Mouse (Mus musculus) ovary, adult 10 weeks (tissue): ENCODE measurements around the gene Polh. TPM values are rescaled to one million over a fixed set of nuclear protein-coding genes. Genes with fewer than 3 reads are reported as not detected.

Experiments used
- polyA plus RNA-seq: library from polyadenylated mRNA; stranded (reverse); fragments of 350-450 nt; fragmentation: Illumina TruSeq; extraction: RNeasy Lipid Tissue Mini Kit (QIAGEN cat#74804); gene quantifications from one replicate; pipeline ENCODE4 v1.2.3, GENCODE M21; 2014

The Polh gene
- polyA plus RNA-seq: 16.1 TPM

GRCm38 (mm10) chr17:46202421-46203071 lies at the start of gene Polh, which contains the start of gene Xpo5:
TSS of gene Polh (minus strand) at chr17:46202645.
TSS of gene Xpo5 (plus strand) at chr17:46202782.

GRCm38 (mm10) chr17:46247512-46248188 lies 45.2 kb upstream of the Polh start, which contains the start of the genes Polr1c and Yipf3:
TSS of gene Polr1c (minus strand) at chr17:46248054.
TSS of gene Yipf3 (plus strand) at chr17:46248080.

GRCm38 (mm10) chr17:46160686-46161085 lies 41.8 kb downstream of the Polh start, which contains the start of gene Gtpbp2:
TSS of gene Gtpbp2 (plus strand) at chr17:46161032.

GRCm38 (mm10) chr17:46152847-46153782 lies 49.3 kb downstream of the Polh start, which contains the start of gene Mad2l1bp:
TSS of gene Mad2l1bp (minus strand) at chr17:46153553.

GRCm38 (mm10) chr17:46143578-46144423 lies 58.6 kb downstream of the Polh start, which contains the start of gene Rsph9:
TSS of gene Rsph9 (minus strand) at chr17:46144216.

Other genes with a start within 250 kb of the Polh start
- 14.5 TPM for gene Vegfa, start 170.3 kb downstream of the Polh start, polyA plus RNA-seq
- gene Mrps18a, start 91.7 kb downstream of the Polh start, polyA plus RNA-seq: 15.5 TPM
- gene Rsph9, start 58.4 kb downstream of the Polh start, polyA plus RNA-seq: 1.3 TPM
- gene Mad2l1bp, start 49.1 kb downstream of the Polh start, polyA plus RNA-seq: 0.74 TPM
- 2.4 TPM for gene Gtpbp2, start 41.6 kb downstream of the Polh start, polyA plus RNA-seq
- 26.9 TPM for gene Xpo5, start 137 bp upstream of the Polh start, polyA plus RNA-seq
- gene Polr1c, start 45.4 kb upstream of the Polh start, polyA plus RNA-seq: 6.1 TPM
- gene Yipf3, start 45.4 kb upstream of the Polh start, polyA plus RNA-seq: 1.3 TPM
- not detected for gene Lrrc73, start 50.9 kb upstream of the Polh start, polyA plus RNA-seq
- 0.40 TPM for gene Tjap1, start 80.4 kb upstream of the Polh start, polyA plus RNA-seq
- not detected for gene Dlk2, start 94.8 kb upstream of the Polh start, polyA plus RNA-seq
- gene Abcc10, start 125.7 kb upstream of the Polh start, polyA plus RNA-seq: not detected
- 69.4 TPM for gene Zfp318, start 181.1 kb upstream of the Polh start, polyA plus RNA-seq
- gene Crip3, start 226.3 kb upstream of the Polh start, polyA plus RNA-seq: not detected
- gene Slc22a7, start 235.8 kb upstream of the Polh start, polyA plus RNA-seq: not detected